Mouse (Mus musculus) myocyte (in vitro differentiated cells): ENCODE measurements at regions not wholly inside any gene's neighbourhood (a gene's known extent, or its start where the extent isn't known, plus 50 kb on each side); places are given as distances from the start of the nearest gene placed in this dataset.

Experiments used
- CEBPB ChIP-seq: IDR thresholded peaks from 2 replicates; pipeline ENCODE4 v1.6.1; 2011; ENCODE audit warnings: mild to moderate bottlenecking, moderate library complexity; ENCODE audit not compliant: poor library complexity, insufficient read depth, severe bottlenecking
- E2F4 ChIP-seq: IDR thresholded peaks from one replicate; pipeline ENCODE4 v1.6.1; 2011; ENCODE audit warnings: mild to moderate bottlenecking, control low read depth, moderate library complexity; ENCODE audit not compliant: insufficient read depth
- MAX ChIP-seq: IDR thresholded peaks from one replicate; pipeline ENCODE4 v1.6.1; 2011; ENCODE audit warnings: low read depth, mild to moderate bottlenecking, control low read depth
- MYOD1 ChIP-seq, 3 experiments: IDR thresholded peaks; one replicate each; pipeline ENCODE4 v1.6.1; 2011; ENCODE audit warnings: control low read depth in 2 of 3, low read depth in 2 of 3, mild to moderate bottlenecking in 2 of 3, moderate library complexity in 1 of 3; ENCODE audit not compliant: insufficient read length in 2 of 3, control insufficient read depth in 1 of 3
- MYOG ChIP-seq, 3 experiments: IDR thresholded peaks; one replicate each; pipeline ENCODE4 v1.6.1; 2011; ENCODE audit warnings: control low read depth in 2 of 3, low read depth in 2 of 3, mild to moderate bottlenecking in 2 of 3; ENCODE audit not compliant: insufficient read length in 2 of 3, control insufficient read depth in 1 of 3, insufficient read depth in 1 of 3
- POLR2A ChIP-seq: IDR thresholded peaks from one replicate; pipeline ENCODE4 v1.6.1; 2011; ENCODE audit warnings: low read depth, mild to moderate bottlenecking, control low read depth, moderate library complexity; ENCODE audit not compliant: insufficient read length
- POLR2AphosphoS2 ChIP-seq: IDR thresholded peaks from one replicate; pipeline ENCODE4 v1.6.1; 2011; ENCODE audit warnings: low read depth, control low read depth; ENCODE audit not compliant: insufficient read length
- REST ChIP-seq: IDR thresholded peaks from one replicate; pipeline ENCODE4 v1.6.1; 2011; ENCODE audit warnings: mild to moderate bottlenecking, control low read depth, moderate library complexity; ENCODE audit not compliant: insufficient read depth, insufficient read length
- TCF12 ChIP-seq: IDR thresholded peaks from one replicate; pipeline ENCODE4 v1.6.1; 2011; ENCODE audit warnings: mild to moderate bottlenecking, control low read depth; ENCODE audit not compliant: poor library complexity, insufficient read depth, severe bottlenecking
- USF1 ChIP-seq: IDR thresholded peaks from one replicate; pipeline ENCODE4 v1.6.1; 2011; ENCODE audit warnings: low read depth, mild to moderate bottlenecking, control low read depth, moderate library complexity

GRCm38 (mm10) chr10:111907836-111908235 is 64.6 kb upstream of the Krr1 start:
- no peak for TF ChIP-seq MYOG (IDR thresholded peaks at IDR 0.05; ENCODE audit: control insufficient read depth in 1 of 3, insufficient read depth in 1 of 3, insufficient read length in 2 of 3, low read depth in 2 of 3)
- no peak for TF ChIP-seq TCF12
- no peak for TF ChIP-seq POLR2A
- no peak for TF ChIP-seq MAX
- TF ChIP-seq POLR2AphosphoS2: no peak
- no peak for TF ChIP-seq CEBPB
- TF ChIP-seq MYOD1 (IDR thresholded peaks at IDR 0.05; ENCODE audit: control insufficient read depth in 1 of 3, insufficient read length in 2 of 3, low read depth in 2 of 3): no peak
- TF ChIP-seq USF1: no peak
- TF ChIP-seq REST: no peak
- TF ChIP-seq E2F4: no peak
